Mouse (Mus musculus): Measurements from ENCODE around the gene Wfdc15b.

Wfdc15b gene

DNA sequence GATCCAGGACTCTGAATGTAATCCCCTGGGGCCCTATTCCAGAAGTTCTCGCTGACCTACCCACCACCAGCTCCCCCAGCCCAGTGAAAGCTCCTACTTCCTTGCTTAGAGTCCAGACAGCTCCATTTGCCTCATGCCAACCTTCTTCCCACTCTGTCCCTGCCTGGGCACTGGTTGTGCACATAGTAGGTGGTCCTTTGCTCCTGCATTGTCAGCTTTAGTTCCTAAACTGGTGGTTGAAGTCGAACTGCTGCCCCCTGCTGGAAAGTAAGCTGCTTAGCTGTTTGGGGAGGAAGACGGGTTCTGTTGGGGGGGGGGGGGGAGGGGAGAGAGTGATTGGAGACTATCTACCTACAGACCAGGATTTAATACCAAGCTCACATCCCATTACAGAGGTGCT, 41.3 kb downstream of the Wfdc15b start:
- peak; percentile 19 to 42 for DNase-seq (ENCODE audit: low spot score in 2 of 2)

DNA sequence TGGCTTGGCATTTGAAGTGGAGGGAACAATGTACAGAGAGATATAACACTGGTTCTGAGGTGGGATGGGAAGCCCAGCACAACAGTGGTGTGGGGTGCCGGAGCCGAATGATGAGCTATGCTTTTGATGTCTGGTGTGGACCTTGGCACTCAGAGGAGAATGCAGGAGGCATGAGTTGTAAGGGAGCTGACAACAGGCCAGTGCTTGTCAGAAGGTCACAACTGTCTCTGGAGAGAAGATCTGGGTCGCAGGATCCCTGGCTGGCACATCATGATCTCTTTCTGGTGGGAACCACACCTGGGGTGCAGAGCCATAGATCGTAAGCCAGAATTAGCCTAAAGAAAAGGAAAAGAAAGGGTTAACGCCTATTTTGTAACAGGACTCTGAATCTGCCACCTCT, 43.6 kb downstream of the Wfdc15b start:
- DNase-seq (ENCODE audit: low spot score in 2 of 2), result no peak

DNA sequence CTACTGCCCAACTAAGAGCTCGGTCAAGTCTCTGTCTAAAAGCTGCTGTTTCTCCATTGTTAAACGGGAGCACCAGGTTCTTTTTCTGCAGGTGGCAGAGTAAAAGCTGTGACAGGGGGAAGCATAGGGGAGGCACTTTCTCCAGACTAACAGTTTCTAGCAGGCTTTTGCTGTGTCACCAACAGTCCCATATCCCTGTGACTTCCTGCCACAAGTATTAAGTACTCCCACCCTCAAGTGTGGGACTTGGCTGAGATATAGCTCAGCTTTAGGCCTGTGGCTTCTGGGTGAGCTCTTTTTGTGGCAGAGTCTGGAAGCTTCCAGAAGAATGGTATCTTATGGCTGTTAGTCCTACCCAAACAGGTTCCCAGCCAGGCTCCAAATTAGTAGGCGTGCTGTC, 45.6 kb downstream of the Wfdc15b start:
- no peak for DNase-seq (ENCODE audit: low spot score in 2 of 2)

DNA sequence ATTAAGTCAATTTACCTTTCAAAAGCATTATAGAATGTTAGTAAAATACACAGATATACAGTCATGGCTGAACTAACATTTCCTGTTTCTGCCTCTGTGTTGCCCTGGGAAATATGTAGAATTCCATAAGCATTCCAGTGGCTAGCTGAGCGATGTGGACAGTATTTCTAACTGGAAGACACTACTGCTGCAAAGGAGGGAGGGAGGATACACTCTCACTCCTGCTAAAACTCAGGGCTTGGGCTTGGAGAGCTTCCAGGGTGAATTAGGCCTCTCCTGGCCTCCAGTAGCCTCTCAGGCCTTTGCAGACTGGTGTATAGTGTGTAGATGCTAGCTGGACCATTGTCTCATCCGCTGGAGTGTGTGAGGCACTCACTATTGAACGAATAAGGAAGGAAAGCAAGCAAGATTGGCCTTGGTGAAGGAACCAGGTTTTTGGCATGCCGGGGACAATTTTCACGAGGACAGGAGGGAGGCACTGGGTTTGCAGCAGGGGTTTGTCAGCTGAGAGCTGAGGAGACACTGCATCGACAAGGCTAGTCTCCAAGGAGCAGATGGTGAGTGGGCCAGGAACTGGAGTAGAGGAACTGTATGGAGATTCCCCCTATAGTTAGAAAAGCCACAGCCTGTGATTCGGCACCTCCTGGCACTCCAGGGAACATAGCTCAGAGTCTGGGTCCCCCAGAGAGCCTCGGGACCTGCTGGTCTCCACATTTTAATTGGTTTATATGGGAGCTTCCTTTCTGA, 46.6 kb downstream of the Wfdc15b start:
- no peak for DNase-seq (ENCODE audit: low spot score in 2 of 2)

DNA sequence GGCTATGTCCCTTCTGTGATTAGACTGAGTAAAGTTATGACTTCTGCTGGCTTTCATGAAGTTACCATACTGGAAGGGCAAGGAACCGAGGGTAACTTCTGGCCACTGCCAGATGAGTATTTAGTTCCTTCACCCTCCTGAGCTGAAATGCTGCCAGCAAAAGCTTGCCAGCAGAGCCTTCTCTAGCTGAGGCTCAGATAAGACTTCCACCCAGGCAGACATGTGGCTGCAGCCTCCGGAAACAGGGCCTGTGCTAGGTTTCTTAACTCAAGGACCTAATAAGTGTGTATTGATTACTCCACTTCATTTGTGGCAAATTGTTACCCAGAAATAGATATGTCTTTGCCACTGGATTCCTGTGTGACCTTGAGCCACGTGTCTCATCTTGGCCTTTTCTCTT, 48.1 kb downstream of the Wfdc15b start:
- no peak for DNase-seq (ENCODE audit: low spot score in 2 of 2)

DNA sequence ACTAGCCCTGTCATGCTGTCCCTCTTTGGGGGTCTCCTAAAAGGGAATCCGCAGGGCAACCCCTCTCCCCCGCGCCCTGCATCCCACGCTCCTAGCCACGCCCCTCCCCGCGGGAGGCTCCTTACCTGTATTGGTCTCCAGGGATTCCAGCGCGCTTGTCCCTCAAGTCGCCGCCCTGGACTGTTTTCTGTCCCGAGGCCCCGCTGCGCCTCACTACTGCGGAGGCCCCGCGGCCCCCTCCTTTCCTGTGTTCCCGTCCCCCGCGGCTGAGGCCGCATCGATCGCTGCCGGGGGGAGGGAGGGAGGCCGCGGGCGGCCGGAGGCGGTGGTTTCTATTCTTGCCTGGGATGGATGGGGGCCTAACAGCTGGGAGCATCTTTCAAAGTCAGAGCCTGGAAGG, 50.6 kb downstream of the Wfdc15b start, which contains the start of gene Kcns1:
TSS of gene Kcns1 (minus strand) at position 212 of the 400 bp plus-strand sequence.
- DNase-seq (ENCODE audit: low spot score in 2 of 2), result no peak

DNA sequence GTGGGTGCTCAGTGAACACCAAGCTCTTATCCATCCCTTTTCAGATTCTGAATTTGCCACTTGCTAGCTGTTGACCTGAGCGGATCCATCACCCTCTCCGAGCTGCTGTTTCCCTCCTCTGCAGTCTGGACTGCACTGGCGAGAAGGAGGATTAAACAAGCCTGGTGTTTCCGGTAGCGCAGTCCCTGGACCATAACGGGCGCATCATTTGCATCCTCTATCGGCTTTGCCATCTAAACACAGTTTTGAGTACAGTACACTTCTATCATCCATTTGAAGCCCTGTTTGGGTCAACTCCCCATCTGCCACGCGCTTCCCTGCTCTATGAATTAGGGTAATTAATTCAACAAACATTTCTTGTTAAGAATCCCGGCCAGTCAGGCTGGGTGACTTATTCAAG, 51.1 kb downstream of the Wfdc15b start:
- no peak for DNase-seq (ENCODE audit: low spot score in 2 of 2)

DNA sequence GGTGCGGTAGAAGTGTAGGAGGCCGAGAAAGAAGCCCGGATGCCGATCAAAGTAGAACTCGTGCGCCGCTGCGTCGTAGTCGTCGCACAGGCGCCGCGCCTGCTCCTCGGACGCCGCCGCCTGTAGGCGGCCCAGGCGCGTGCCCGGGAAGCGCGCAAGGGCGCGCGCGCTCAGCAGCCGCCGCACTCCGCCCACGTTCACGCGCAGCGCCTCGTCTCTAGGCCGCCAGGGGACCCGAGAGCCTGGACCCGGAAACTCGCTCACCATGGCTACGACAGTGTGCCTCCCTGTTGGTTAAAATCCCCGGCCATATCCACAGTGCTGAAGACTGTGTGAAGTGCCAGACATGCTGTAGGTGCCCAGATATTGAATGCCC, 52.9 kb downstream of the Wfdc15b start:
- DNase-seq (ENCODE audit: low spot score in 2 of 2), result no peak

DNA sequence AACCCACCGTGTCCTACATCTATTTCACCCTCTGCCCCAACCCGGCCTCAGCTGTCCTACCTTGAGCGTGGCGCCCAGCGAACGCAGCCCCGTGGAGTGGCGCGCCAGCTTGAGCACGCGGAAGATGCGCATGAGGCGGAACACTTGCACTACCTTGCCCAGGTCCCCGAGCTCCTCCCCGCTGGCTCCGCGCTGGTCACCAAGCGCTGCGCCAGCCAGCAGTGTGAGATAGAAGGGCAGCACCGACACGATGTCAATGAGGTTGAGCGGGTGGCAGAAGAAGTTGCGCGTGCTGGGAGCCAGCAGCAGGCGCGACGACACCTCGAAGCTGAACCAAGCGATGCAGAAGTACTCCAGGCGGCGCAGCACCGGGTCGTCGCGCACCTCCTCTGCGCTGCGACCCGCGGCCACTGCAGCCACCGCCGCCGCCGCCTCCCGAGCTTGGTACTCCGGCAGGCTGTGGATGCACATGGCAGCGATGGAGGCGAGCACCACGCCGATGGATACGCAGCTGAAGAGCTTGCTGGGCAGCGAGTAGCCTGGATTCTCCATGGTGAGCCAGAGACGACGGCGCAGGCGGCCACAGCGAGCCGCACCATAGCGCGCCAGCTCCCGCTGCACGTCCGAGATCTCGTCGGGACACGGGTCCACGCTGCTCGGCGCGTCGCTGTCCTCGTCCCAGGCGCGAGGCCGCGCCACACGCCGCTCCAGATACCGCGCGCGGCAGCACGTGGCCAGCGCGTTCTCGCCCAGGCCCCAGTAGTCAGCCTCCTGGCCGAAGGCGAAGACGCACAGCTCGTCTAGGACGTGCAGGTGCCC, 53.5 kb downstream of the Wfdc15b start:
- DNase-seq (ENCODE audit: low spot score in 2 of 2), result no peak

DNA sequence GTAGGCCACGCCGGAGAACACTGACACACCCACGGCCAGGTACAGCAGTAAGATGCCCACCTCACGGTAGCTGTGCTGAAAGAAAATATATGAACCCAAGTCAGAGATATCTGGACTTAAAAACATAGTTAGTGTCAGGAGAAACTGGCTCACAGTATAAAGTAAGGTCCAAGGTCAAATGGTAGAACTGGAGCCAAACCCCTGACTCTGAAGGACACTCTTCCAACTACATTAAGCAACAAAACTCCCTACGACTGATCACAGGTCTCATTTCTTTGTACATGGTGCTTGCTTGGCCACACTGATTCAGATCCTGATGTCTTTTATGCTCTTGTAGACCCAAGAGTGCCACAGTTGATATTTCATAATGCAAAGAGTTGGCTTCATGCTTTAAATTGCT, 56.5 kb downstream of the Wfdc15b start:
- no peak for DNase-seq (ENCODE audit: low spot score in 2 of 2)

All from spleen, postnatal 36 days (tissue).